Mouse (Mus musculus): ENCODE measurements around the gene Cpxm2. TPM values are rescaled to one million over a fixed set of nuclear protein-coding genes. Genes with fewer than 3 reads are reported as not detected.
A peak's percentile ranks its signal among the peaks of the same experiment; 100 is the strongest.

The Cpxm2 gene
- 1.1 and 1.2 TPM in 2 replicates for polyA plus RNA-seq (2011; ENCODE audit: insufficient read depth, insufficient read length, low read depth, missing spikeins)

GRCm38 (mm10) chr7:132154368-132154961 is at the start of gene Cpxm2:
Gene Cpxm2 (minus strand): TSS chr7:132154739.
- TF ChIP-seq POLR2A (IDR thresholded peaks at IDR 0.05; ENCODE audit: insufficient read depth, low read length) (no peak), CTCF (IDR thresholded peaks at IDR 0.05; ENCODE audit: low read depth, low read length) (no peak), EP300 (IDR thresholded peaks at IDR 0.05; ENCODE audit: insufficient read depth, low read depth, low read length) (no peak)
- Histone ChIP-seq H3K36me3 (ENCODE audit: control insufficient read depth, insufficient read depth, low read length, poor library complexity, severe bottlenecking) (no peaks in the 10 kb centered on the region), H3K4me1 (ENCODE audit: control insufficient read depth, insufficient read depth, low read length) (no peaks in the 10 kb centered on the region), H3K27ac (ENCODE audit: insufficient read depth, low read length) (no peak within 1 kb of the TSS), H3K4me3 (ENCODE audit: low read depth, low read length) (peak within 1 kb of the TSS; percentile 55), H3K27me3 (ENCODE audit: control insufficient read depth, insufficient read depth, low read length, poor library complexity, severe bottlenecking) (0 out of 2 replicates have a peak, but pooled peaks cover 2% of the 10 kb centered on the region), H3K9ac (ENCODE audit: low read depth, poor library complexity, severe bottlenecking) (peak within 1 kb of the TSS; percentile 27; the same call in 1 of the 2 replicates), H3K9me3 (replicated peaks; ENCODE audit: control insufficient read depth, insufficient read depth, low read length, poor library complexity, severe bottlenecking) (no peaks in the 10 kb centered on the region)

GRCm38 (mm10) chr7:132204073-132204612 is 49.6 kb upstream of the Cpxm2 start:
- Histone ChIP-seq H3K4me3 (ENCODE audit: low read depth, low read length) (no peak overlapping the region), H3K4me1 (ENCODE audit: control insufficient read depth, insufficient read depth, low read length) (no peaks in the 10 kb centered on the region), H3K27me3 (ENCODE audit: control insufficient read depth, insufficient read depth, low read length, poor library complexity, severe bottlenecking) (no peaks in the 10 kb centered on the region), H3K27ac (ENCODE audit: insufficient read depth, low read length) (no peak overlapping the region), H3K9ac (ENCODE audit: low read depth, poor library complexity, severe bottlenecking) (no peak overlapping the region), H3K36me3 (ENCODE audit: control insufficient read depth, insufficient read depth, low read length, poor library complexity, severe bottlenecking) (no peaks in the 10 kb centered on the region), H3K9me3 (replicated peaks; ENCODE audit: control insufficient read depth, insufficient read depth, low read length, poor library complexity, severe bottlenecking) (no peaks in the 10 kb centered on the region)
- TF ChIP-seq POLR2A (IDR thresholded peaks at IDR 0.05; ENCODE audit: insufficient read depth, low read length) (no peak), CTCF (IDR thresholded peaks at IDR 0.05; ENCODE audit: low read depth, low read length) (no peak), EP300 (IDR thresholded peaks at IDR 0.05; ENCODE audit: insufficient read depth, low read depth, low read length) (no peak)

DNA sequence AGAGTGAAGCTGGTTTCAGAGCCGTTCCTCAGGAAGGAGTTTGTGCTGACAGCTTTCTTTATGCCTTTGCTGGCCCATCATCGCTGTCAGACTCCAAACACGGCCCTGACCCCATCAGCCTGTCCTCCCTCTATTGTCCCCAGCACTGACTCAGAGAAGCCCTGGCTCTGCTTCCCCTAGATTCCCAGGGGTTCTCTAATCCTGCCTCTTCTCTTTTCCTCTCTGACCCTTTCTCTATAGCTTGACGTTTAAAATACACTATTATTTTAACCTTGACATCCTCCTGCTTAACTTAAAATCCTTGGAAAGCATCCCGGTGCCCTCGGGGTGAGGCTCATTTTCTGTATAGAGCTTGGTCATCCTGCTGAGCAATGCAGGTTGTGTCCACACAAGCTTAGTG is 45.1 kb upstream of the Cpxm2 start:
- Histone ChIP-seq H3K9me3 (replicated peaks; ENCODE audit: control insufficient read depth, insufficient read depth, low read length, poor library complexity, severe bottlenecking) (no peaks in the 10 kb centered on the region), H3K9ac (ENCODE audit: low read depth, poor library complexity, severe bottlenecking) (no peak overlapping the region), H3K36me3 (ENCODE audit: control insufficient read depth, insufficient read depth, low read length, poor library complexity, severe bottlenecking) (no peaks in the 10 kb centered on the region), H3K4me1 (ENCODE audit: control insufficient read depth, insufficient read depth, low read length) (no peaks in the 10 kb centered on the region), H3K27me3 (ENCODE audit: control insufficient read depth, insufficient read depth, low read length, poor library complexity, severe bottlenecking) (no peaks in the 10 kb centered on the region; the same call in 1 of the 2 replicates), H3K4me3 (ENCODE audit: low read depth, low read length) (no peak overlapping the region), H3K27ac (ENCODE audit: insufficient read depth, low read length) (no peak overlapping the region)
- no peak for TF ChIP-seq EP300 (IDR thresholded peaks at IDR 0.05; ENCODE audit: insufficient read depth, low read depth, low read length)
- no peak for TF ChIP-seq POLR2A (IDR thresholded peaks at IDR 0.05; ENCODE audit: insufficient read depth, low read length)
- TF ChIP-seq CTCF (IDR thresholded peaks at IDR 0.05; ENCODE audit: low read depth, low read length): no peak

DNA sequence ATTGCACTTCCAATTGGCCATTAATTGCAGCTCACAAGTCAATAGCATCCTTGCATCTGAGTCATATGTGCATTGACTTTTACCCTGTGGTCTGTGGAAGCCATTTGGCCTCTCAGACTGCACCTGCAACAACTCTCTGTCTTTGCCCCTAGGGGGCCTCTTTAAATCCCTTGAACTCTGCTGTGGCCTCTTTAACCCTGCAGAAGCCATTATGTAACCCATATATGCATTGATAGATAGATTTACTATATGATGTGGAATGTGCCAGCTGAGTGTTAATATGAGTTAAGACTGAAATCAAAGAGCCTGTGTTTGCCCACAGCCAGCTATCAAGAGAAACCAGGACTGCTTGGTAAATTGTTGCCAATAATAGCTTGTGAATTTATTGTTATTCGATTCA is 44.3 kb upstream of the Cpxm2 start:
- no peaks in the 10 kb centered on the region for H3K4me1 ChIP-seq (ENCODE audit: control insufficient read depth, insufficient read depth, low read length)

DNA sequence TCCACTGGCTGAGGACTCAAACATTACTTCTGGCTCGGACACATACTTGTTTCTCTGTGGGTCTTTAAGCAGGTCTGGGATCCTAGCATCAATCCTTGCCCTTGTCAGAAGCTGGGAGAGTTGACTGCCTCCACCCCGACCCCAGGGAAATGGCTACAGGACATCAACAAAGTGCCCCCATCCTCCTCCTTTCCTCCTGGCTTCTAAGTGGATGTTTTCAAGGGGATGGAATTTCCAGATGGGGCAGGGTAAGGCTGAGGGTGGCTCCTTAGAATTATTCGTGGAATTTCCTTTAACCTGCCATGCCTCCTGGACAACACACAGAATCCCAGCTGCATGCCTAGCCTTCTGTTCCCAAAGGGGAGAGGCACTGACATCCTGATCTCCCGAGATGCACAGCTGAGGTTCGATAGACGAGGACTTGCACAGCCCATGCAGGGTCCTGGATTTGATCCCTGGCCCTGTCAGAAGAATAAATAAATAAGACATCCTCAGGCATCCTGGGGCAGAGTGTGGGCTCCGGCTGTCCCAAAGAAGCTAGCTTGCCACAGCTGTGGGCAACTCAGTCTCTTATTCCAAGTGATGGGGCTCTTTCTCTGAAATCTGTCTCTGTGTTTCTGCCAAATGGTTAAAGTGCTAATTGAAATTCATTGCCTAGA is 43.4 kb upstream of the Cpxm2 start:
- TF ChIP-seq EP300 (IDR thresholded peaks at IDR 0.05; ENCODE audit: insufficient read depth, low read depth, low read length): no peak
- no peak for TF ChIP-seq POLR2A (IDR thresholded peaks at IDR 0.05; ENCODE audit: insufficient read depth, low read length)
- TF ChIP-seq CTCF (IDR thresholded peaks at IDR 0.05; ENCODE audit: low read depth, low read length): no peak
- H3K9me3 ChIP-seq (replicated peaks; ENCODE audit: control insufficient read depth, insufficient read depth, low read length, poor library complexity, severe bottlenecking): no peaks in the 10 kb centered on the region
- H3K36me3 ChIP-seq (ENCODE audit: control insufficient read depth, insufficient read depth, low read length, poor library complexity, severe bottlenecking): no peaks in the 10 kb centered on the region
- no peak overlapping the region for H3K4me3 ChIP-seq (ENCODE audit: low read depth, low read length)
- H3K9ac ChIP-seq (ENCODE audit: low read depth, poor library complexity, severe bottlenecking): no peak overlapping the region
- no peaks in the 10 kb centered on the region for H3K4me1 ChIP-seq (ENCODE audit: control insufficient read depth, insufficient read depth, low read length)
- no peak overlapping the region for H3K27ac ChIP-seq (ENCODE audit: insufficient read depth, low read length)
- H3K27me3 ChIP-seq (ENCODE audit: control insufficient read depth, insufficient read depth, low read length, poor library complexity, severe bottlenecking): no peaks in the 10 kb centered on the region; the same call in 1 of the 2 replicates

More for the DNA sequence above, 44.3 kb upstream of the Cpxm2 start:
- no peak overlapping the region for H3K9ac ChIP-seq (ENCODE audit: low read depth, poor library complexity, severe bottlenecking)
- no peaks in the 10 kb centered on the region for H3K9me3 ChIP-seq (replicated peaks; ENCODE audit: control insufficient read depth, insufficient read depth, low read length, poor library complexity, severe bottlenecking)
- no peak overlapping the region for H3K4me3 ChIP-seq (ENCODE audit: low read depth, low read length)
- no peaks in the 10 kb centered on the region for H3K36me3 ChIP-seq (ENCODE audit: control insufficient read depth, insufficient read depth, low read length, poor library complexity, severe bottlenecking)
- TF ChIP-seq CTCF (IDR thresholded peaks at IDR 0.05; ENCODE audit: low read depth, low read length): no peak
- no peak for TF ChIP-seq POLR2A (IDR thresholded peaks at IDR 0.05; ENCODE audit: insufficient read depth, low read length)
- no peak for TF ChIP-seq EP300 (IDR thresholded peaks at IDR 0.05; ENCODE audit: insufficient read depth, low read depth, low read length)
- no peaks in the 10 kb centered on the region; the same call in 1 of the 2 replicates for H3K27me3 ChIP-seq (ENCODE audit: control insufficient read depth, insufficient read depth, low read length, poor library complexity, severe bottlenecking)
- H3K27ac ChIP-seq (ENCODE audit: insufficient read depth, low read length): no peak overlapping the region

DNA sequence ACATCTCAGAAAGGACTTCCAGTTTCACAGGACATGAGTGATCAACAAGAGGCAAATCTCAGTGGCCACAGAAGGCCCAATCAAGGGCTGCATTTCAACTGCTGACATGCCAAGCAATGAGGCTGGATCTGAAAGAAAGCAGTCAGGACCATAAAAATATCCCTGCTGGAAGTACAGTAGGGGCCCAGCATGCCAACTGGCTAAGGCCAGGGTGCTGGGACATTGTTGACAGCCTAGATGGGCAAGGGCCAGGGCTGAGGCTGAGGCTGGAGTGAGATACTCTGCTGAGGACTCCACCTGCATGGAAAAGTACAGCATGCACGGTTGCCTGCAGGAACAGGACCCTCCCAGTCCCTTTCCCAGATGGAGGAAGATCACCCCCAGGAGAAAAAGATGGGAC is 42.0 kb upstream of the Cpxm2 start:
- TF ChIP-seq CTCF (IDR thresholded peaks at IDR 0.05; ENCODE audit: low read depth, low read length) (no peak), POLR2A (IDR thresholded peaks at IDR 0.05; ENCODE audit: insufficient read depth, low read length) (no peak), EP300 (IDR thresholded peaks at IDR 0.05; ENCODE audit: insufficient read depth, low read depth, low read length) (no peak)
- Histone ChIP-seq H3K36me3 (ENCODE audit: control insufficient read depth, insufficient read depth, low read length, poor library complexity, severe bottlenecking) (no peaks in the 10 kb centered on the region), H3K9ac (ENCODE audit: low read depth, poor library complexity, severe bottlenecking) (no peak overlapping the region), H3K27ac (ENCODE audit: insufficient read depth, low read length) (no peak overlapping the region), H3K27me3 (ENCODE audit: control insufficient read depth, insufficient read depth, low read length, poor library complexity, severe bottlenecking) (no peaks in the 10 kb centered on the region; the same call in none of the 2 replicates), H3K9me3 (replicated peaks; ENCODE audit: control insufficient read depth, insufficient read depth, low read length, poor library complexity, severe bottlenecking) (no peaks in the 10 kb centered on the region), H3K4me3 (ENCODE audit: low read depth, low read length) (no peak overlapping the region), H3K4me1 (ENCODE audit: control insufficient read depth, insufficient read depth, low read length) (no peaks in the 10 kb centered on the region)

Data from ES-Bruce4 (cell line).